Comparison of ENCODE assay signal across 27 mouse cellular contexts in the genomic region with DNA sequence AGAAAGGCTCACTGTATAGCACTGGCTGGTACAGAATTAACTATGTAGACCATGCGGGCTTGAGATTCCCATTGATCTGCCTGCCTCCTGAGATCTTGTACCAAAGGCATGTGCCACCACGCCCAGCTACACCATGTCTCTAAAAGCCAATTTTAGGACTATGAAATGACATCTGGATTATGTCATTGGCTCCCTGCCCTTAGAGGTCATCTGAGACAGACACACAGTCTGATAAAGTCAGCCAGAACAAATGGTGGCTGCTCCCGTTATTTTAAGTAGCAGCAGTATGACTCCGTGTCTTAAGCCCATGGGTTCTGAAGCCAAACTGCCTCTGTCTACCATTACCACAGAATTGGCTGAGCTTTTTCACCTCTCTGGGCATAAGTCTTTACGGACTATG. TPM values are rescaled to one million over a fixed set of nuclear protein-coding genes. Genes with fewer than 3 reads are reported as not detected.
DNase-seq lines count a peak whose midpoint lies in the region; ATAC-seq lines count a peak whose summit lies in the region.
"Had no signal": no experiment of that assay in that cellular context is flagged by ENCODE, and none has a peak within 500 bp of the region (broad histone marks: within the 10 kb centered on the region; RNA-seq: fewer than 3 reads in every experiment).

No protein-coding gene starts in this region.

- WGBS in heart, embryonic 15.5 days = 28% methylated on average over 5 of the region's 5 CpGs

- peak; percentile 77 for DNase-seq in gastrocnemius, adult 18-20 months (ENCODE audit: low spot score)
- DNase-seq in gastrocnemius, postnatal 4 days (ENCODE audit: low spot score in 2 of 2) = no peak
- DNase-seq in heart, adult 8-10 months (ENCODE audit: low spot score) = peak; percentile 58
- DNase-seq in spleen, adult 12 weeks (ENCODE audit: low spot score) = no peak
- no peak for DNase-seq in frontal cortex, postnatal 36 days (ENCODE audit: low spot score in 2 of 2)
- DNase-seq: adrenal gland, postnatal 36 days; cerebellum, adult 11-12 months; cerebellum, postnatal 14 days; kidney, adult 18-20 months; right cerebral cortex, adult 18-20 months; spleen, adult 18-20 months; thymus, postnatal 36 days had no signal

- H3K4me1 ChIP-seq in heart, embryonic 15.5 days (replicated peaks) = peaks cover 13% of the 10 kb centered on the region
- H3K4me1 ChIP-seq: embryonic facial prominence, embryonic 13.5 days; forebrain, embryonic 15.5 days; hindbrain, embryonic 10.5 days; limb, embryonic 13.5 days; lung, embryonic 15.5 days; midbrain, embryonic 13.5 days had no signal

- peak overlapping the region; percentile 39 for H3K4me2 ChIP-seq in heart, embryonic 15.5 days
- H3K4me2 ChIP-seq: embryonic facial prominence, embryonic 13.5 days; forebrain, embryonic 15.5 days; limb, embryonic 13.5 days; lung, embryonic 15.5 days; midbrain, embryonic 13.5 days had no signal

- ATAC-seq in heart, embryonic 15.5 days (replicated peaks; ENCODE audit: insufficient number of reproducible peaks, insufficient read depth, low FRiP score, low read depth) = peak; percentile 77; the same call in 1 of the 2 replicates
- peak; percentile 51; the same call in 1 of the 2 replicates for ATAC-seq in megakaryocyte-erythroid progenitor cell, adult 5-6 weeks (replicated peaks; ENCODE audit: low FRiP score, low TSS enrichment, poor library complexity, severe bottlenecking)
- no peak for ATAC-seq in granulocyte monocyte progenitor cell, adult 5-6 weeks (replicated peaks; ENCODE audit: poor library complexity, severe bottlenecking)
- ATAC-seq: CD4-positive, CD25-positive, alpha-beta regulatory T cell, adult 4 months; forebrain, embryonic 15.5 days; midbrain, embryonic 13.5 days had no signal

- H3K27me3 ChIP-seq in heart, embryonic 15.5 days = no peaks in the 10 kb centered on the region
- H3K27me3 ChIP-seq: embryonic facial prominence, embryonic 13.5 days; forebrain, embryonic 15.5 days; limb, embryonic 13.5 days; lung, embryonic 15.5 days; midbrain, embryonic 13.5 days had no signal

- peak overlapping the region; percentile 85 for H3K27ac ChIP-seq in heart, embryonic 15.5 days
- H3K27ac ChIP-seq: embryonic facial prominence, embryonic 13.5 days; forebrain, embryonic 15.5 days; hindbrain, embryonic 10.5 days; kidney, postnatal 0 days; limb, embryonic 13.5 days; liver, embryonic 14.5 days; lung, embryonic 15.5 days; macrophage; midbrain, embryonic 13.5 days had no signal

- H3K4me3 ChIP-seq in heart, embryonic 15.5 days = peak overlapping the region; percentile 12; the same call in 1 of the 2 replicates
- H3K4me3 ChIP-seq: embryonic facial prominence, embryonic 13.5 days; forebrain, embryonic 15.5 days; hindbrain, embryonic 10.5 days; limb, embryonic 13.5 days; lung, embryonic 15.5 days; midbrain, embryonic 13.5 days had no signal

- no peak overlapping the region for H3K9ac ChIP-seq in heart, embryonic 15.5 days
- H3K9ac ChIP-seq: embryonic facial prominence, embryonic 13.5 days; forebrain, embryonic 15.5 days; limb, embryonic 13.5 days; liver, embryonic 14.5 days; lung, embryonic 15.5 days; midbrain, embryonic 13.5 days had no signal

- no peaks in the 10 kb centered on the region for H3K9me3 ChIP-seq in heart, embryonic 15.5 days (replicated peaks)
- H3K9me3 ChIP-seq: embryonic facial prominence, embryonic 13.5 days; forebrain, embryonic 15.5 days; hindbrain, embryonic 10.5 days; limb, embryonic 13.5 days; lung, embryonic 15.5 days; midbrain, embryonic 13.5 days had no signal

- H3K36me3 ChIP-seq in heart, embryonic 15.5 days = peaks cover 24% of the 10 kb centered on the region; the same call in 1 of the 2 replicates

RNA-seq across cellular contexts. Expression of a gene that starts 12.0 kb away (rescaled TPM):
- 10 to 100 TPM; 36.3 to 50.4 TPM for total RNA-seq in gastrocnemius, adult 18-20 months (2021)
- total RNA-seq in gastrocnemius, postnatal 4 days (2021) = 100 to 1,000 TPM; 473 to 485 TPM
- 100 to 1,000 TPM; 101 to 125 (median 116) TPM for total RNA-seq in heart, adult 8-10 months (2022)
- 1,322 and 1,413 TPM in 2 replicates for polyA plus RNA-seq in heart, embryonic 15.5 days (2015; fragmentation: Nextera tagmentation; extraction: Ambion mirVana)
- total RNA-seq in megakaryocyte-erythroid progenitor cell, adult 5-6 weeks (2014; fragmentation: Nextera tagmentation) = 542 and 559 TPM in 2 replicates
- 268 and 336 TPM in 2 replicates for total RNA-seq in megakaryocyte-erythroid progenitor cell, adult 5-6 weeks (2017)
- total RNA-seq in granulocyte monocyte progenitor cell, adult 5-6 weeks (2014; fragmentation: Nextera tagmentation) = 1,589 and 1,765 TPM in 2 replicates
- 943 and 964 TPM in 2 replicates for total RNA-seq in granulocyte monocyte progenitor cell, adult 5-6 weeks (2017)

RNA-seq across cellular contexts. Expression of a gene that starts 20.2 kb away (rescaled TPM):
- total RNA-seq in gastrocnemius, adult 18-20 months (2021) = 1 to 10 TPM; 8.6 to 9.7 TPM
- total RNA-seq in gastrocnemius, postnatal 4 days (2021) = 10 to 100 TPM; 27.1 to 28.8 TPM
- 10 to 100 TPM; 33.6 to 44.8 (median 36.3) TPM for total RNA-seq in heart, adult 8-10 months (2022)
- polyA plus RNA-seq in heart, embryonic 15.5 days (2015; fragmentation: Nextera tagmentation; extraction: Ambion mirVana) = 31.4 and 35.4 TPM in 2 replicates
- total RNA-seq in megakaryocyte-erythroid progenitor cell, adult 5-6 weeks (2014; fragmentation: Nextera tagmentation) = 27.0 and 34.0 TPM in 2 replicates
- 10.6 and 26.2 TPM in 2 replicates for total RNA-seq in megakaryocyte-erythroid progenitor cell, adult 5-6 weeks (2017)
- total RNA-seq in granulocyte monocyte progenitor cell, adult 5-6 weeks (2014; fragmentation: Nextera tagmentation) = 45.3 and 57.1 TPM in 2 replicates
- total RNA-seq in granulocyte monocyte progenitor cell, adult 5-6 weeks (2017) = 22.8 and 24.8 TPM in 2 replicates

RNA-seq across cellular contexts. Expression of a gene that starts 38.1 kb away (rescaled TPM):
- total RNA-seq in gastrocnemius, adult 18-20 months (2021) = under 1 TPM; 0.30 to 0.43 TPM
- total RNA-seq in gastrocnemius, postnatal 4 days (2021) = 1 to 10 TPM; 2.7 to 3.5 TPM
- not detected for total RNA-seq in heart, adult 8-10 months (2022)
- 0.14 and 0.19 TPM in 2 replicates for polyA plus RNA-seq in heart, embryonic 15.5 days (2015; fragmentation: Nextera tagmentation; extraction: Ambion mirVana)
- total RNA-seq in megakaryocyte-erythroid progenitor cell, adult 5-6 weeks (2014; fragmentation: Nextera tagmentation) = not detected in 2 replicates
- 0.23 TPM in 1 of 2 replicates, not detected in the other for total RNA-seq in megakaryocyte-erythroid progenitor cell, adult 5-6 weeks (2017)
- 2.1 and 13.9 TPM in 2 replicates for total RNA-seq in granulocyte monocyte progenitor cell, adult 5-6 weeks (2014; fragmentation: Nextera tagmentation)
- total RNA-seq in granulocyte monocyte progenitor cell, adult 5-6 weeks (2017) = 4.0 and 10.5 TPM in 2 replicates
- total RNA-seq: adrenal gland, postnatal 36 days; layer of hippocampus, postnatal 25 days; left cerebral cortex, postnatal 14 days had no signal
- polyA plus RNA-seq: CD4-positive, CD25-positive, alpha-beta regulatory T cell, adult 4 months; embryonic facial prominence, embryonic 13.5 days; forebrain, embryonic 15.5 days; kidney, postnatal 0 days; macrophage had no signal

Comparison
In these comparisons a context has a peak if more than half of its experiments do, and no peak if none do; other contexts are left out.
1. DNase-seq: peak in gastrocnemius, adult 18-20 months (single experiment) and heart, adult 8-10 months (single experiment); none in gastrocnemius, postnatal 4 days (0 of 2), spleen, adult 12 weeks (single experiment) and frontal cortex, postnatal 36 days (0 of 2).